Mouse (Mus musculus): ENCODE data around the gene Terb1. TPM values are rescaled to one million over a fixed set of nuclear protein-coding genes. Genes with fewer than 3 reads are reported as not detected.

Gene Terb1
- polyA plus RNA-seq, 1 experiment from 2014 or later: not detected

GRCm38 (mm10) chr8:104411972-104412371 lies 97.7 kb downstream of the Terb1 start:
- Histone ChIP-seq H3K9ac (no peak overlapping the region), H3K36me3 (replicated peaks) (peaks cover under 1% of the 10 kb centered on the region; the same call in 1 of the 2 replicates), H3K4me2 (no peak overlapping the region), H3K4me3 (replicated peaks) (no peak overlapping the region), H3K27me3 (no peaks in the 10 kb centered on the region), H3K9me3 (replicated peaks) (no peaks in the 10 kb centered on the region), H3K27ac (replicated peaks) (no peak overlapping the region), H3K4me1 (replicated peaks) (no peaks in the 10 kb centered on the region)
- 49% methylated on average over 3 of the region's 3 CpGs for WGBS (ENCODE audit: insufficient replicate concordance)
- ATAC-seq (ENCODE audit: insufficient read depth): no peak

DNA sequence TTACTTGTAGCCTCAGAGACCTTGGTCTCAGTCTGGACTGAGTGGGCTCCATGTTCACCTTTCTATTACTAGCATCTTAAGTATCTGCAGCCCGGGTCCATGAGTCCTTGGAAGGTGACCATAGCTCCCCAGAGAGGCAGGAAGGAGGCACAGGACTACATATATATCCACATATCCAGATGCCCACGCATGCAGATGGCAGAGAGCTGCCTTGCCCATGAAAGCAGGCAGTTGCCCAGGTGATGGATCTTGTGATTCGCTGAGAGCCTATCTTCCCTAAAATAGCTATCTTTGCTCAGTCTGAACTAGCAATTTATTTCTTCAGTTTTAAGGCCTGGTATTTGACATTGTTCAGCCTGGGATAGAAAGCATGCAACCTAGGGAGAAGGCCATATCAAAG lies 98.2 kb downstream of the Terb1 start:
- H3K4me3 ChIP-seq (replicated peaks): no peak overlapping the region
- H3K27me3 ChIP-seq: no peaks in the 10 kb centered on the region
- no peaks in the 10 kb centered on the region for H3K4me1 ChIP-seq (replicated peaks)
- WGBS (ENCODE audit: insufficient replicate concordance): 58% methylated on average over 3 of the region's 3 CpGs
- no peaks in the 10 kb centered on the region for H3K9me3 ChIP-seq (replicated peaks)
- no peaks in the 10 kb centered on the region for H3K36me3 ChIP-seq (replicated peaks)
- no peak overlapping the region for H3K27ac ChIP-seq (replicated peaks)
- ATAC-seq (ENCODE audit: insufficient read depth): no peak
- no peak overlapping the region for H3K4me2 ChIP-seq
- no peak overlapping the region for H3K9ac ChIP-seq

GRCm38 (mm10) chr8:104410628-104411273 lies 99.0 kb downstream of the Terb1 start:
- no peak overlapping the region for H3K4me2 ChIP-seq
- 57% methylated on average over 7 of the region's 7 CpGs for WGBS (ENCODE audit: insufficient replicate concordance)
- no peak overlapping the region for H3K4me3 ChIP-seq (replicated peaks)
- H3K27ac ChIP-seq (replicated peaks): no peak overlapping the region
- no peaks in the 10 kb centered on the region for H3K9me3 ChIP-seq (replicated peaks)
- no peak overlapping the region for H3K9ac ChIP-seq
- no peak for ATAC-seq (ENCODE audit: insufficient read depth)
- H3K36me3 ChIP-seq (replicated peaks): no peaks in the 10 kb centered on the region
- H3K4me1 ChIP-seq (replicated peaks): no peaks in the 10 kb centered on the region
- H3K27me3 ChIP-seq: no peaks in the 10 kb centered on the region

DNA sequence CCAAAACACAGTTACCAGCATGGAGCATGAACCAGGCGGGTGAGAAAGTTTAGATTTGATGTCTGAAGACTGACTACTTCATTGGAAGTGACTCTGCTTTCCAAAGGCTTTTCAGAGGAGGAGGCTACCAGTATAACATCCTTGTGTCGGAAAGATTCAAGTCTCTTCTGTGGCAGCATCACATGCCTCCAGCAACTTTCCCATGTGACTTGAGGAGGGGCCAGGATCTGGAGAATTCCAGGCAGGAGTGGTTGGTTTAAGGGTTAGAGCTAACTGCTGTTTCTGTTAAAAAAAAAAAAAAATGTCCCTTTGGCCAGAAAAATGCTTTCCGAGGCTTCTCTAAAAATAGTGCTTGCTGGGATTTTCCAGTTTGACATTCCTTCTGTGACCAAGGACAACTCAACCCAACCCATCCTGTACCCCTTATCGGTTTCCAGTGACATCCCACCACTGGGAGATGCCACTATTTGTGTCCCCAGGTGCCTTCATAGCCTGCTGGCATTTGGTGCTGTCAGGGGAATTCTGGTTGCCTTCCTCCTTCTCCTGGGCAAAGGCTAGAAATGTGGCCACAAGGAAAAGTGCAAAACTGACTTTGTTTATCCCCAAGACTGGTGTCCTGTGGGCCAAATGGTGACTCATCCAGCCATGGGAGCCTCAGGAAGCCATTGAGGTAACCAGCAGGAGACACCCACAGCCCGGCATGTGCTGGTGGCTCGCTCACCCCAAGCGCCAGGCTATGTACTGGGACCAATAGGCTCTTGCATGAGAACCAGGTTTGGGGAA lies 101.2 kb downstream of the Terb1 start:
- H3K27ac ChIP-seq (replicated peaks): no peak overlapping the region
- H3K27me3 ChIP-seq: no peaks in the 10 kb centered on the region

GRCm38 (mm10) chr8:104406340-104407128 lies 103.2 kb downstream of the Terb1 start:
- WGBS (ENCODE audit: insufficient replicate concordance): 65% methylated on average over 6 of the region's 6 CpGs

More for the DNA sequence above, 101.2 kb downstream of the Terb1 start:
- Histone ChIP-seq H3K36me3 (replicated peaks) (no peaks in the 10 kb centered on the region), H3K4me3 (replicated peaks) (no peak overlapping the region), H3K9ac (no peak overlapping the region), H3K4me1 (replicated peaks) (no peaks in the 10 kb centered on the region), H3K9me3 (replicated peaks) (no peaks in the 10 kb centered on the region), H3K4me2 (no peak overlapping the region)
- ATAC-seq (ENCODE audit: insufficient read depth): no peak
- WGBS (ENCODE audit: insufficient replicate concordance): 63% methylated on average over 7 of the region's 7 CpGs

GRCm38 (mm10) chr8:104405430-104406187 lies 104.1 kb downstream of the Terb1 start:
- no peak for ATAC-seq (ENCODE audit: insufficient read depth)
- H3K36me3 ChIP-seq (replicated peaks): no peaks in the 10 kb centered on the region
- no peak overlapping the region for H3K27ac ChIP-seq (replicated peaks)
- no peaks in the 10 kb centered on the region for H3K27me3 ChIP-seq
- no peak overlapping the region for H3K4me2 ChIP-seq
- WGBS (ENCODE audit: insufficient replicate concordance): 60% methylated on average over 15 of the region's 15 CpGs
- H3K4me3 ChIP-seq (replicated peaks): no peak overlapping the region
- no peaks in the 10 kb centered on the region for H3K4me1 ChIP-seq (replicated peaks)
- H3K9me3 ChIP-seq (replicated peaks): no peaks in the 10 kb centered on the region
- H3K9ac ChIP-seq: no peak overlapping the region

More at GRCm38 (mm10) chr8:104406340-104407128, 103.2 kb downstream of the Terb1 start:
- no peak for ATAC-seq (ENCODE audit: insufficient read depth)
- Histone ChIP-seq H3K4me1 (replicated peaks) (no peaks in the 10 kb centered on the region), H3K9me3 (replicated peaks) (no peaks in the 10 kb centered on the region), H3K9ac (no peak overlapping the region), H3K27ac (replicated peaks) (no peak overlapping the region), H3K4me2 (no peak overlapping the region), H3K4me3 (replicated peaks) (no peak overlapping the region), H3K36me3 (replicated peaks) (no peaks in the 10 kb centered on the region), H3K27me3 (no peaks in the 10 kb centered on the region)

DNA sequence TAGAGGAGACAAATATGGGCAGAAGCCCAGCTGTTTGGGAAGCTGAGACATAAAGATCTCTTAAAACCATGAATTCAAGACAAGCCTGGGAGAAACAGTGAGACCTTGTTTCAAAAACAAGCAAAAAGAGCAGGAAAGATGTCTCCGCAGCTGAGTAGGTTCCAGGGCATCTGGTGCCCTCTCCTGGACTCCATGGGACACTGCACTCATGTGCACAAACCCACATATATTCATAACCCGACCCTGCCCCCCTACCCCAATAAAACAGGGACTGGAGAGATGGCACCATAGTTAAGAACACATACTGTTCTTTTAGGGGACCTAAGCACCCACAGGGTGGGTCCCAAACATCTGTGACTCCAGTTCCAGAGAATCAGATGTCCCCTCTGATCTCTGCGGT lies 106.1 kb downstream of the Terb1 start:
- H3K4me1 ChIP-seq (replicated peaks): no peaks in the 10 kb centered on the region
- no peaks in the 10 kb centered on the region for H3K9me3 ChIP-seq (replicated peaks)
- no peak overlapping the region for H3K9ac ChIP-seq
- H3K36me3 ChIP-seq (replicated peaks): no peaks in the 10 kb centered on the region
- 60% methylated on average over 3 of the region's 3 CpGs for WGBS (ENCODE audit: insufficient replicate concordance)
- no peak overlapping the region for H3K4me3 ChIP-seq (replicated peaks)
- ATAC-seq (ENCODE audit: insufficient read depth): no peak
- H3K27ac ChIP-seq (replicated peaks): no peak overlapping the region
- H3K27me3 ChIP-seq: no peaks in the 10 kb centered on the region
- no peak overlapping the region for H3K4me2 ChIP-seq

Other genes starting within 250 kb of the Terb1 start
- not detected in 2 replicates for gene Cmtm2a, start 216.7 kb downstream of the Terb1 start, polyA plus RNA-seq (2015; fragmentation: Nextera tagmentation; extraction: Ambion mirVana)
- not detected in 2 replicates for gene Gm45711, start 199.8 kb downstream of the Terb1 start, polyA plus RNA-seq (2015; fragmentation: Nextera tagmentation; extraction: Ambion mirVana)
- gene Cmtm1, start 199.8 kb downstream of the Terb1 start, polyA plus RNA-seq (2015; fragmentation: Nextera tagmentation; extraction: Ambion mirVana): not detected in 2 replicates
- not detected in 2 replicates for gene Gm11020, start 188.3 kb downstream of the Terb1 start, polyA plus RNA-seq (2015; fragmentation: Nextera tagmentation; extraction: Ambion mirVana)
- gene Cmtm2b, start 187.7 kb downstream of the Terb1 start, polyA plus RNA-seq (2015; fragmentation: Nextera tagmentation; extraction: Ambion mirVana): not detected in 2 replicates
- 17.6 and 18.5 TPM in 2 replicates for gene Cmtm3, start 170.5 kb downstream of the Terb1 start, polyA plus RNA-seq (2015; fragmentation: Nextera tagmentation; extraction: Ambion mirVana)
- 0.38 and 0.64 TPM in 2 replicates for gene Cmtm4, start 114.1 kb downstream of the Terb1 start, polyA plus RNA-seq (2015; fragmentation: Nextera tagmentation; extraction: Ambion mirVana)
- 10.5 and 11.5 TPM in 2 replicates for gene Dync1li2, start 66.9 kb downstream of the Terb1 start, polyA plus RNA-seq (2015; fragmentation: Nextera tagmentation; extraction: Ambion mirVana)
- gene Nae1, start 24.7 kb upstream of the Terb1 start, polyA plus RNA-seq (2015; fragmentation: Nextera tagmentation; extraction: Ambion mirVana): 26.7 and 28.7 TPM in 2 replicates
- gene Car7, start 24.8 kb upstream of the Terb1 start, polyA plus RNA-seq (2015; fragmentation: Nextera tagmentation; extraction: Ambion mirVana): 5.0 and 6.1 TPM in 2 replicates
- gene Pdp2, start 81.5 kb upstream of the Terb1 start, polyA plus RNA-seq (2015; fragmentation: Nextera tagmentation; extraction: Ambion mirVana): 3.1 and 3.5 TPM in 2 replicates
- gene Cdh16, start 114.5 kb upstream of the Terb1 start, polyA plus RNA-seq (2015; fragmentation: Nextera tagmentation; extraction: Ambion mirVana): 0.08 and 0.18 TPM in 2 replicates
- gene Rrad, start 121.4 kb upstream of the Terb1 start, polyA plus RNA-seq (2015; fragmentation: Nextera tagmentation; extraction: Ambion mirVana): 1.7 and 2.2 TPM in 2 replicates
- 37.5 and 44.3 TPM in 2 replicates for gene Ciao2b, start 132.1 kb upstream of the Terb1 start, polyA plus RNA-seq (2015; fragmentation: Nextera tagmentation; extraction: Ambion mirVana)
- gene Ces2a, start 224.1 kb upstream of the Terb1 start, polyA plus RNA-seq (2015; fragmentation: Nextera tagmentation; extraction: Ambion mirVana): 22.7 and 28.4 TPM in 2 replicates

Measured in liver, embryonic 15.5 days (tissue).